Mouse (Mus musculus) spleen, postnatal 10 days (tissue): ENCODE measurements around the gene Prph2.

Experiments used
- DNase-seq, 2 experiments: peaks; one replicate each; pipeline ENCODE4 v3.0.0; 2021 to 2022; ENCODE audit warnings: low spot score in 2 of 2

Prph2 gene

DNA sequence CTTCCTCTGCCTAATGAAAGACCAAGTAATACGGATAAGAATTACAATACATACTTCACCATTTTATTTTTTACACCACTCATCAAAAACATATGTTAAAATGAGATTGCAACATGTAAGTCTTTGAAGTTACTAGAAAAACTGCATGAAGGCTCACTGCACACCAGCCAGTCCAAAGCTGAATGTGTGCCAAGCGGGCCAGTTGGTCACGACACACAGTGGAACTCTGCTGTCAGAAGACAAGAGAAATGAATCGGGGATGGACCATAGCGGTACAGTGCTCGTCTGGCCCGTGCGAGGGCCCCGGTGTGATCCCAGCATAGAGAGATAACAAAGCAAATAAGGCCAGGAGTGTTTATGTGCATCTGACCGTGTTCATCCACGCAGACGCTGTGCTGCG is 52.9 kb downstream of the Prph2 start:
- DNase-seq = no peak

DNA sequence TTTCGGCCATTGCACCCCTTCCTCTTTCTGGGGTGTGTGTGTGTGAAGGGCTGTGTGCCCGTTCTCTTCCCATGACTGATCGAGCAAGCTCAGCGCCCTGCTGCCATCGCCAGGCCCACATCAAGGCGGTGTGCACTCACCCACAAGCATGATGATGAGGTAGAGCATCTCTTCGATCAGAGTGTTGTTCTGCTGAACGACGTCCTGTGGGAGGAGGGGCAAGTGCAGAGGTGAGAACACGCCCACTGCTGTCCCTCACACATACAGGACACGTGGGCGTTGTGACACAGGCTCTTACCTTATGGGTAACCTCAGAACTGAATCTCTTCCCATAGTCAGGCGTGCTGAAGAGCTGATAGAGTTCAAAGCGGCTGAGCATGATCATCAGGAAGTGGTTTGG is 56.6 kb downstream of the Prph2 start:
- DNase-seq = no peak

DNA sequence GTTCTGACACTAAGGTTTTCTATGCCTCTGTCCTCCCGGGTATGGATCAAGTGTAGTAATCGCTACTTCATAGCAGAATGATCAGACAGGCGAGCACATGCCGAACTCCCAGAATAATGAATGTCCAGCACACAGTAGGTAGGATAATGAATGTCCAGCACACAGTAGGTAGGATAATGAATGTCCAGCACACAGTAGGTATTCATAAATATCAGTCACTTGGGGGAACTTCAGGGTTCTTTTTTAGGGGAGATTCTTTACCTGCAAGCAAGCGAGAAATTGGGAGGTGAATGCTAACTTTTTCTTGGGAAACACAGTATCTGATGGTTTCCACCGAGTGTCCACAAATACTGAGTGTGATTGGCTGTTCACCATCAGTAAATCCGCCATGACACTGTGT is 62.3 kb downstream of the Prph2 start:
- no peak for DNase-seq
